Mouse (Mus musculus): ENCODE data around the gene Uap1. TPM values are rescaled to one million over a fixed set of nuclear protein-coding genes. Genes with fewer than 3 reads are reported as not detected.

Uap1 gene
- 17.2 and 19.4 TPM in 2 replicates for polyA plus RNA-seq (2012; rRNA removed)

DNA sequence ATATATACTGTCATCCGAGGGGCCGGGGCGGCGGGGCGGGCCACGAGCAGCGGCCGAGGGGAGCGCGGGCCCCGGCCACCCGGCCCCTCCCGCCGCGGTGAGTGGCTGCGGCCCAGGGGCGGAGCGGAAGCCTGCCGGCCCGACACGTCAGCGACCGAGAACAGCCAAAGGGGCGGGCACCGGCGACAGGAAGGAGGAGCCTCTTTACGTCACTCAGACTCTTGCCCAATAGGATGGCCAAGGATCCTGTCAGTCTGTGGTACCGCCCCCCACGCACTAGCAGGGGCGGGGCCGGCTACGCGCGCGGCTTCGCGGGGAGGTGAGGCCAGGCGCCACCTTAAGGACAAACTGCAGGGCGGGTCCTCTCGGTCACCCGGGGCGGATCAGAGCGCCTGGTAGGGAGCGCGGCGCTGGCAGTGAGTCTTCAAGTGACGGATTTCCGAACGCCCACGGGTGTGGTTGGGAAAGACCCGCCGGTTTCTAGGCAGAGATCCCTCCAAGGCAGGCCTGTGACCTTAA lies at the start of gene Uap1:
Gene Uap1, minus strand, starts transcription at position 144 of the 519 bp plus-strand sequence.
- TF ChIP-seq CTCF (IDR thresholded peaks at IDR 0.05; ENCODE audit: insufficient read depth, low read length) (no peak), POLR2A (IDR thresholded peaks at IDR 0.05; ENCODE audit: borderline replicate concordance, extremely low read depth, low read depth, low read length) (peak; percentile 87)
- Histone ChIP-seq H3K4me1 (ENCODE audit: control insufficient read depth, insufficient read depth, low read length) (peaks cover 6% of the 10 kb centered on the region), H3K4me3 (replicated peaks; ENCODE audit: extremely low read depth, low read depth, low read length) (peak within 1 kb of the TSS; percentile 92)
- under 1% methylated on average over 52 of the region's 52 CpGs for WGBS
- DNase-seq, result peak; percentile 98

DNA sequence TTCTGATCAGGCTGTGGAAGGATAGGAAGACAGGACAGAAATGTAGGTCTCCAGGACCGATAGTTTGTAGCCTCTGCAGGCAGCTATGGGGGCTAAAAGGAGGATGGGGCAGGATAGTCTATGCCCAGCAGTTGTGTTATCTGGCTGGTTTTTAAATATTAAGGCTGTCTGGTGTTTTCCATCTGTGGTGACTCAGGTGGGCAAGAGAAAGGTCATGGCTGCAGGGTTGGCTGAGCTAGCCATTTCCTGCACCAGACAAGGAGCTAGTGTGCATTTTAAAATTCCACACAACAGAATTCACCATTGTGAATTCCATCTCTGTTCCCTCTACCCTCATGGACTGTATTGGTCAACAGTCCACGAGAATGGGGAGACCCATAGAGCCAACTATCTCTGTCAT lies 48.5 kb upstream of the Uap1 start:
- Histone ChIP-seq H3K4me3 (replicated peaks; ENCODE audit: extremely low read depth, low read depth, low read length) (no peak overlapping the region), H3K4me1 (ENCODE audit: control insufficient read depth, insufficient read depth, low read length) (no peaks in the 10 kb centered on the region)
- DNase-seq, result no peak
- 76% methylated on average over 2 of the region's 2 CpGs for WGBS
- TF ChIP-seq CTCF (IDR thresholded peaks at IDR 0.05; ENCODE audit: insufficient read depth, low read length) (no peak), POLR2A (IDR thresholded peaks at IDR 0.05; ENCODE audit: borderline replicate concordance, extremely low read depth, low read depth, low read length) (no peak)

DNA sequence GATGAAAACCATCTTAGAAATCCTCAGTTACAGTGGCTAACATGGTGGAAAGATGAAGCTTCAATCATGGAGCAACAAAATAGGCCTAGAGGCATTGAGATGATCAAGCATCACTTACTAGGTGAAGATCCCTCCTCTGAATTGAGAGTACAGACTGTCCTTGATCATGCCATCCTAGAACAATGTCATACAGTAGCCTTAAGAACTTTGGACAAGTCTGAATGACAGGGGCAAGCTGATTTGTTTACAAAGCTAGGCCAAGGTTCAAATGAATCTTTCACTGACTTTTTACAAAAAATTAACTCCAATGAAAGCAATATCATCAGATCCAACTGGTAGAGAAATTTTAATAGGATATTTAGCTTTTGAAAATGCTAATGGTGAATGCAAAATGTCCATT lies 45.6 kb upstream of the Uap1 start:
- no peak overlapping the region for H3K4me3 ChIP-seq (replicated peaks; ENCODE audit: extremely low read depth, low read depth, low read length)
- no peak for DNase-seq
- TF ChIP-seq POLR2A (IDR thresholded peaks at IDR 0.05; ENCODE audit: borderline replicate concordance, extremely low read depth, low read depth, low read length), result no peak
- TF ChIP-seq CTCF (IDR thresholded peaks at IDR 0.05; ENCODE audit: insufficient read depth, low read length), result no peak
- H3K4me1 ChIP-seq (ENCODE audit: control insufficient read depth, insufficient read depth, low read length), result no peaks in the 10 kb centered on the region

DNA sequence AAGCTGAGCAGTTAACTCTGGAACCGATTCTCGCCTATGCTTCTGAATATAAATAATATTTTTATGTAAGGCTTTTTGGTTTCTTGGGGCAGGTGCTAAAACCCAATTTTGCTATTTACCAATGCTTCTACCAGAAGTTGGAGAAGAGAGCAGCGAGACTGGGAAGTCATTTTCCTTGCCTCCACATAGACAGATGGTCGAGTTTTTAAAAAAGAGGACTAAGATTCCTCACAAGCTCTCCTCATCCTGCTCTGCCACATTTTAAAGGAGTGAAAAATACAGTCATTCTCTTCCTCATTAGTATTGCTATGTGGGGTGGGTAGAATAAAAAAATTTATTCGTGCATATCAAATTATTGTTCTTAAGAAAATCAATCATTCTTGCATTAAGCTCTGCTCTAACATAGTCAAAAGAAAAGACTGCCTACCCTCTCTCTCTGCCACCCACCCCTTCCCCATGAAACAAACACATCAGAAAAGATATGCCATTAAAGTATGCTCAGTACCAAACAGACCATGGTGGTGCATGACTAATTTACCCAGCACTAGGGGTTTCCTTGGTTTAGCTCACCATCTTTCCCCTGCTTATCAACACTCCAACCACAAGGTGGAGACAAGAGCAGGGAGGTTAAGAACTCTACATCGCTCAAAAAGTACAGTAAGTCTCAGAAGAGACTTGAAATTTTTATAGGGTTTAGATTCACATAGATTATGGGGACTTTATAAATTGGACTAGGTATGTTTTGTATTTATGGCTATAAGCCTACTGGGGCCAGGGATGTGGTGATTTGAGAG lies 43.5 kb upstream of the Uap1 start:
- no peak for TF ChIP-seq CTCF (IDR thresholded peaks at IDR 0.05; ENCODE audit: insufficient read depth, low read length)
- no peak for TF ChIP-seq POLR2A (IDR thresholded peaks at IDR 0.05; ENCODE audit: borderline replicate concordance, extremely low read depth, low read depth, low read length)
- DNase-seq, result no peak
- Histone ChIP-seq H3K4me1 (ENCODE audit: control insufficient read depth, insufficient read depth, low read length) (peaks cover 2% of the 10 kb centered on the region; the same call in 1 of the 2 replicates), H3K4me3 (replicated peaks; ENCODE audit: extremely low read depth, low read depth, low read length) (no peak overlapping the region)
- WGBS, result 80% methylated on average over 6 of the region's 6 CpGs

DNA sequence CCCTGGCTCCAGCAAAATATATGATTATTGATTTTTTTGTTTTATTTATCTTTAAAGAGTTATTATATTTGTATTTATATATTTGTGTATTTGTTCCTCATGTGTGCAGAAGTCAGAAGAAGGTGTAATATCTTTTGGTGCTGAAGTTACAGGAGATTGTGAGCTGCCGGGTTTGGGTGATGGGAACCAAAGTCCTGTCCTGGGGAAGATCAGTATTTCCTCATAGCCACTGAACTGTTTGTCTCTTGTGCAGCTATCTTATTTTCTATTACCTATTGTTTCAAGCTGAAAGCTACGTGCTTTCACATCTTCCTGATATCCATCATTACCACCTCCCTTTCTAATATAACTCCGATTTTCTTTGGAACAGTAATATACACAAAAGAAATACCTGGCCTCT lies 40.8 kb upstream of the Uap1 start:
- DNase-seq, result no peak
- 55% methylated on average over 3 of the region's 3 CpGs for WGBS
- TF ChIP-seq POLR2A (IDR thresholded peaks at IDR 0.05; ENCODE audit: borderline replicate concordance, extremely low read depth, low read depth, low read length) (no peak), CTCF (IDR thresholded peaks at IDR 0.05; ENCODE audit: insufficient read depth, low read length) (no peak)
- H3K4me1 ChIP-seq (ENCODE audit: control insufficient read depth, insufficient read depth, low read length), result peaks cover 2% of the 10 kb centered on the region; the same call in 1 of the 2 replicates
- peak overlapping the region; percentile 75 for H3K4me3 ChIP-seq (replicated peaks; ENCODE audit: extremely low read depth, low read depth, low read length)

DNA sequence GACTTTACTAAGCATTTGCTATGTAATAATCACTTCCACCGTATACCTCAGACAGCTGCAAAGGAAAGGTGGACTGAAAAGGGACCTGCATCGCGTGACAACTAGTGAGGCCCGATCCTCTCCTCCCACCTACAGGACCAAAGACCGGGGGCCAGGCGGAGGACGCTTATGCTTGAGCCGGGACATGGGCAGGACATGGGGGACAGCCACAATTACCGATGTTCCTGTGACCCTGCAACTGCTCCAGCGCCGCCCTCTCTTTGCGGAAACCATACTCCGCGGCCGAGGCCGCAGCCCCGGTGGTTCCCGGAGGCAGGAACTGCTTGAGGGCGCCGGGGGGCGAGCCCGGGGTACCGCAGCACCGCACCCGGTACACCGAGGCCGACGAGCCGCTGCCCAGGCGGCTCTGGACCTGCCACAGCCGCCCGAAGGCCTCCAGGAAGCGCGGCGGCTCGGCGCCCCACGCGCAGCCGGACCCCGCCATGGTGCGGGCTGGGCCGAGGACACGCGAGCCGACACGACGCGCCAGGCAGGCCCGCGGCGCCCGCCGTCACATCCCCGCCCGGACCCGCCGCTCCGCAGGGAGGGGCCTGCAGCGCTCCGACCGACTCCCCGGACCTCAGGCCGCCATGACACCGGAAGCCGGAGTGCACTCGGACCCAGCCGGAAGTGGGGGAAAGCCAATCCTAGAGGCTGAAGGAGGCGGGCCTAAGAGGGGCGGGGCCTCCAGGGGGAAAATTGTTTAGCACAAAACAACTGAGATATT lies 40.2 kb upstream of the Uap1 start, which contains the start of gene Uhmk1:
Gene Uhmk1, minus strand, starts transcription at position 641 of the 766 bp plus-strand sequence.
- Histone ChIP-seq H3K4me1 (ENCODE audit: control insufficient read depth, insufficient read depth, low read length) (peaks cover 2% of the 10 kb centered on the region; the same call in 1 of the 2 replicates), H3K4me3 (replicated peaks; ENCODE audit: extremely low read depth, low read depth, low read length) (peak within 1 kb of the TSS; percentile 75)
- under 1% methylated on average over 70 of the region's 70 CpGs for WGBS
- TF ChIP-seq CTCF (IDR thresholded peaks at IDR 0.05; ENCODE audit: insufficient read depth, low read length), result no peak
- peak; percentile 56; the same call in 1 of the 2 replicates for TF ChIP-seq POLR2A (IDR thresholded peaks at IDR 0.05; ENCODE audit: borderline replicate concordance, extremely low read depth, low read depth, low read length)
- DNase-seq, result peak; percentile 85

DNA sequence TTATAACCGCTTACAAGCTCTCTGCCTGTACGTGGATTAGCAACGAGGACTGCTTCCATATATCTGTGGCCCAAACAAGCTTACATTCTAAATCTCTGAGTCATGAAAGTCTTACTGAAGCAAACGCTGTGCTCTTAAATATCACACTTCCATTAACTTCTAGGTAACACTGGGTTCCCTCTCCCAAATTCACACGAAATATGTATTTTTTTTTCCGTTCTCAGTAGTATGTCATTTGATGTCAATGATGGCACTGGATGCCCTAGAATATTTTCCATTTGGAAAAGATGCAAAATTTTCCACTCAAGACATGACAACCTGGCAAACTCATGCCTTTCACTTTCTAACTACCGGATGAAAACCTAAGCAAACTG lies 39.6 kb upstream of the Uap1 start:
- peaks cover 2% of the 10 kb centered on the region; the same call in 1 of the 2 replicates for H3K4me1 ChIP-seq (ENCODE audit: control insufficient read depth, insufficient read depth, low read length)
- no peak for DNase-seq
- TF ChIP-seq POLR2A (IDR thresholded peaks at IDR 0.05; ENCODE audit: borderline replicate concordance, extremely low read depth, low read depth, low read length) (no peak), CTCF (IDR thresholded peaks at IDR 0.05; ENCODE audit: insufficient read depth, low read length) (no peak)
- WGBS, result 17% methylated on average over 7 of the region's 7 CpGs
- H3K4me3 ChIP-seq (replicated peaks; ENCODE audit: extremely low read depth, low read depth, low read length), result peak overlapping the region; percentile 75

DNA sequence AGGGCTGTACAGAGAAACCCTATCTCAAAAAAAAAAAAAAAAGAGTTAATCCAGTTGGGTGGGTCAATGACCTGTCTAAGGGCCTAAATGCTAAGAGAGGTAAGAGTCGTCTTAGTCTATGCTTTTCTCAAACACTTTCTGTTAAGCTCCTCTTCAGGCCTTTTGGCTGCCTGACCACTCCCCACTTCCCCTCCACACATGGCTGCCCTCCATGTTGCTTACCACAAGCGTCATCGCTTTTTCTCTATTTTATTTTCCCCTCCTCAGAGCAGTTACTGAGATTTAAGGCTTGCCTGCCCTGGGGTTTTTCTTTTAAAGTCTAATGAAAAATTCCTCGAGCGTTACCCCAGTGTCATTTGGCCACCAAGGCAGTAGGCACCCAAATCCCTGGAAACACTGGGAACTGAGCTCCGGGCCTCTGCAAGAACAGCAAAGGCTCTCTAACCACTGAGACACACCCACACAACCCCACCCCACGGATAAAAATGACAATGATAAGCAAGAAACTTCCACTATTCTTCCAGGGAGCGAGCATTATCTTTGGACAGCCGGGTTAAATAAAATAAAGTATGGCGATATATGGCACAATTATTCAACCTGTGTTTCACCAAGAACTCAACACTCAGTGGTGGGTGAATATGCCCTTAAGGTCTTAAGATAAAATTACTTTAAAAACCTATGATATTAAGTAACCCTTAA lies 38.6 kb upstream of the Uap1 start:
- 84% methylated on average over 10 of the region's 10 CpGs for WGBS
- TF ChIP-seq CTCF (IDR thresholded peaks at IDR 0.05; ENCODE audit: insufficient read depth, low read length), result no peak
- no peak for TF ChIP-seq POLR2A (IDR thresholded peaks at IDR 0.05; ENCODE audit: borderline replicate concordance, extremely low read depth, low read depth, low read length)
- no peak overlapping the region for H3K4me3 ChIP-seq (replicated peaks; ENCODE audit: extremely low read depth, low read depth, low read length)
- H3K4me1 ChIP-seq (ENCODE audit: control insufficient read depth, insufficient read depth, low read length), result peaks cover 2% of the 10 kb centered on the region; the same call in 1 of the 2 replicates
- DNase-seq, result no peak

DNA sequence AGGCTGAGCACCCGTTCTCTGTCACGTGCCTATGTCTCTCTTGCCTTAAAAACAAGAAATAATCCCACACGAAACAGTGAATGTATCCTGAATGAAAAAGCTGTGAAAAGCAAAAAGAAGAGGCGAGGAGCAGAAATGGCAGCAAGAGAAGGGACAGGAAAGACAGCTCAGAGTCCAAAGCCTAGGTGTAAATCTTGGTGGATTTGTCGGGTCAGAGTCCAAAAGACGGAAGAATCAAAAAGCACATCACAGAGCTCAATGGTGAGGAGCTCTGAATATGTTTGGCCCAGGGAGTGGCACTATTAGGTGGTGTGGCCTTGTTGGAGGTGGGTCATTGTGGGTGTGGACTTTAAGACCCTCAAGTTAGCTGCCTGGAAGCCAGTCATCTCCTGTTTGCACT lies 31.6 kb upstream of the Uap1 start:
- DNase-seq, result no peak
- Histone ChIP-seq H3K4me1 (ENCODE audit: control insufficient read depth, insufficient read depth, low read length) (no peaks in the 10 kb centered on the region), H3K4me3 (replicated peaks; ENCODE audit: extremely low read depth, low read depth, low read length) (no peak overlapping the region)
- WGBS, result 95% methylated on average over 6 of the region's 6 CpGs
- no peak for TF ChIP-seq POLR2A (IDR thresholded peaks at IDR 0.05; ENCODE audit: borderline replicate concordance, extremely low read depth, low read depth, low read length)
- no peak for TF ChIP-seq CTCF (IDR thresholded peaks at IDR 0.05; ENCODE audit: insufficient read depth, low read length)
